Mouse (Mus musculus) hindbrain, embryonic 11.5 days (tissue): ENCODE results near the gene Pbxip1. TPM values are rescaled to one million over a fixed set of nuclear protein-coding genes. Genes with fewer than 3 reads are reported as not detected.
A peak's percentile ranks its signal among the peaks of the same experiment; 100 is the strongest.

Experiments
- ATAC-seq: fragments of 200-750 bp; cut with Nextera tagmentation; 2 replicates; pipeline ENCODE4 v1.8.0; 2017; ENCODE audit warnings: mild to moderate bottlenecking, moderate TSS enrichment, moderate library complexity; ENCODE audit not compliant: low FRiP score
- DNase-seq: peaks from one replicate; pipeline ENCODE4 v3.0.0-alpha.2; 2015; ENCODE audit warnings: low spot score
- H3K27ac ChIP-seq: fragments of 300-500 bp; sonication (generic); 2 replicates; pipeline ENCODE4 v1.5.1; 2014; ENCODE audit warnings: mild to moderate bottlenecking, low read depth, low read length
- H3K27me3 ChIP-seq: fragments of 300-500 bp; sonication (generic); 2 replicates; pipeline ENCODE4 v1.6.1; 2014; ENCODE audit warnings: mild to moderate bottlenecking, low read length, moderate library complexity, mixed read lengths; ENCODE audit not compliant: control insufficient read depth, insufficient read depth
- H3K36me3 ChIP-seq: fragments of 300-500 bp; sonication (generic); 2 replicates; pipeline ENCODE4 v1.6.1; 2014; ENCODE audit warnings: mild to moderate bottlenecking, low read length, moderate library complexity, mixed read lengths; ENCODE audit not compliant: control insufficient read depth, insufficient read depth
- H3K4me1 ChIP-seq: fragments of 300-500 bp; sonication (generic); replicated peaks from 2 replicates; pipeline ENCODE4 v1.6.1; 2014; ENCODE audit warnings: low read length, mixed read lengths; ENCODE audit not compliant: control insufficient read depth, insufficient read depth
- H3K4me2 ChIP-seq: fragments of 300-500 bp; sonication (generic); replicated peaks from 2 replicates; pipeline ENCODE4 v1.6.1; 2014; ENCODE audit warnings: mild to moderate bottlenecking, low read depth, low read length
- H3K4me3 ChIP-seq: fragments of 300-500 bp; sonication (generic); 2 replicates; pipeline ENCODE4 v1.5.1; 2014; ENCODE audit warnings: low read depth, low read length
- H3K9ac ChIP-seq: fragments of 300-500 bp; sonication (generic); 2 replicates; pipeline ENCODE4 v1.6.1; 2014; ENCODE audit warnings: low read depth, low read length
- H3K9me3 ChIP-seq: fragments of 300-500 bp; sonication (generic); 2 replicates; pipeline ENCODE4 v1.6.1; 2016; ENCODE audit warnings: low read length; ENCODE audit not compliant: control insufficient read depth
- WGBS: fragments of 180-500 bp; shearing (Covaris S2); extraction: QIAGEN DNeasy Blood & Tissue Kit; methylation state at CpG from one replicate; pipeline ENCODE4 v1.1.7; 2014; 5-methylcytosine and 5-hydroxymethylcytosine counted together
- polyA plus RNA-seq: library from polyadenylated mRNA; unstranded; fragments of >200 nt; fragmentation: Nextera tagmentation; extraction: Ambion mirVana; gene quantifications from 2 replicates; pipeline ENCODE4 v1.2.1, GENCODE M21; 2014

The Pbxip1 gene
- polyA plus RNA-seq, 1 experiment from 2014 or later: 10.7 TPM

DNA sequence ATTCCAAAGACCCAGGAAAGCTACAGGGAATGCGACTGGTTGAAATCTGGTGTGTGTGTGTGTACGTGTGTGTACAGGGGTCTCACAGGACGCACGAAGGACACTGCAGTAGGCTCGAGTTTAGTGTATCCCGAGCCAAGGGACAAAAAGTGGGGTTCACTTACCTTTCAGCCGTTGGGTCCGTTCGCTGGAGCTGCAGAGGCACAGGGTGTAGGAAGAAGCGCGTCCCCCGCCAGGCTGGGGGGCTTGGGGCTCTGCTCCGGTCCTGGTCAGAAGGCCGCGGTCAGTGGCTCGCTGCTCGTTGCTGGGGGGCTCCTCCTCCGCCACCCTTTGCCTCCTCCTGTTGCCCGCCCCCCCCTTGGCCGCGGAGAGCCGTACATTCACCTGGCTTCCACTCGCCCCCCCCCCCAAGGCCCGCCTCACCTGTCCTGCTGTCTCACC is 43.6 kb upstream of the Pbxip1 start:
- no peak for ATAC-seq
- peak; percentile 43 for DNase-seq
- H3K4me3 ChIP-seq: peak overlapping the region; percentile 47
- H3K27me3 ChIP-seq: peaks cover 16% of the 10 kb centered on the region
- H3K9ac ChIP-seq: peak overlapping the region; percentile 36; the same call in 1 of the 2 replicates
- peak overlapping the region; percentile 97 for H3K4me2 ChIP-seq
- WGBS: 0% methylated on average over 16 of the region's 24 CpGs
- H3K9me3 ChIP-seq: no peaks in the 10 kb centered on the region
- no peak overlapping the region for H3K27ac ChIP-seq
- no peaks in the 10 kb centered on the region for H3K36me3 ChIP-seq
- peaks cover 25% of the 10 kb centered on the region for H3K4me1 ChIP-seq

DNA sequence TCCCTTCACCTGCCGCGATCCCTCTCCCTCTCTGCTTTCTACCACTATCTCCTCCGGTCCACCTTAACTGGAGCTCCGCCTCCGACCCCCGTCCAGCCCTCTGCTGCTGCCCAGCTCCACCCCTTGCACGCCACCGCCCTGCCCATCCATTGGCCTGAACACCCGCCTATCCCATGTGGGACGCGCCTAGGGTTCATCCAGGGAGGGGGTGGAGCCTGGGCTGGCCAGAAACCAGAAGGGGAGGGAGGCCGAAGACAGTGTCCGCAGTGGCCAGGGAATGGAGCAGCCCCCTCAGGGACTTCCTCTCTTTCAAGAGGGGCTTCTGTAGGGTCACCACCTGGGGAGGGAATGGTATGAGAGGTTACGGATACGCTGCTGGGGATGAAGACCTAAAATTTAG is 42.9 kb upstream of the Pbxip1 start:
- H3K9me3 ChIP-seq: no peaks in the 10 kb centered on the region
- DNase-seq: peak; percentile 94
- ATAC-seq: peak; percentile 94
- H3K4me1 ChIP-seq: peaks cover 25% of the 10 kb centered on the region
- peak overlapping the region; percentile 47 for H3K4me3 ChIP-seq
- H3K9ac ChIP-seq: peak overlapping the region; percentile 55
- WGBS: under 1% methylated on average over 15 of the region's 15 CpGs
- H3K4me2 ChIP-seq: peak overlapping the region; percentile 97
- no peaks in the 10 kb centered on the region for H3K36me3 ChIP-seq
- peak overlapping the region; percentile 77 for H3K27ac ChIP-seq
- H3K27me3 ChIP-seq: peaks cover 16% of the 10 kb centered on the region

DNA sequence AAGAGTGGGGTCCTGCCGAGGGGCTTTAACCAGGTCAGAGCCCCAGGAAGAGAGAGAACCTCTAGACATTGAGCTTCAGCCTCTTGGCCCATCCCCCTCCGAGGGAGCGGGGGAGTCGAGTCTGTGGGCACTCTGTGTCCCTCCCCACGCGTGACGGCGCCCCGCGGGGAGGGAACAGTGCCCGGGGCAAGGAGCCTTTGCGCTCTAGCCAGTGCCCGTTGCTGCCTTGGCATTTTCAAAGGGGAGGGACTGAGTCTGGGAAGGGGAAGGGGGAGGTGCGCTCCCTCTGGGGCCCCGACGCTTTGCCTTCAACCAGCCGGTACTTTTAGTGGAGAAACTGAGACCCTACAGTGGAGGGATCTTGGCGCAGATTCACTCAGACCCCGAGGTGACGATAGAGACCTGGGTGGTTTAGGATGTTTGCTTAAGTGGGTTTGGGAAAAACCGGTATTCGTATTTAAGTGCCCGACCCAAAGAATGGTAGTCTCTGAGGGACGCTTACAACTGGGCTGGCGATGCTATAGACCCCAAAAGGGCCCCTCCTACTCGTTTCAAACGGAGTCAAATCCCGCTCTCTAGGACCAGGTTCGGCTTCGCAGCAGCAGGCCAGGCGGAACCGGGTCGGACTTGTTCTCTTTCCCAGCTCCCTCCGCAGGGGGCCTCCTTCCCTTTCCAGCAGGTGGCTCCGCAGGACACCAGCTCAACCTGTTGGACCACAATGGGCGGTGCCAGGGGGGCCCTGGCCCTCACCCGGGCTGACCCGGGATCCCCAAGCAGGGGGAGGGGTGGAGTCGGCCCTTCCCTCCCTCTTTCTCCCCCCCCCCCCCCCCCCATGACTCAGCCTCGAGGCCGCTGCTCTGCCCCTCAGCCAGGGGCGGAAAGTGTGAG is 42.3 kb upstream of the Pbxip1 start, which contains the start of gene Zbtb7b:
Gene Zbtb7b, minus strand, starts transcription at position 771 of the 888 bp plus-strand sequence.
- H3K27ac ChIP-seq: peak within 1 kb of the TSS; percentile 77
- peak within 1 kb of the TSS; percentile 55 for H3K9ac ChIP-seq
- no peaks in the 10 kb centered on the region for H3K9me3 ChIP-seq
- peaks cover 16% of the 10 kb centered on the region for H3K27me3 ChIP-seq
- H3K4me2 ChIP-seq: peak within 1 kb of the TSS; percentile 95
- ATAC-seq (peak; percentile 66), DNase-seq (peak; percentile 76)
- under 1% methylated on average over 41 of the region's 42 CpGs for WGBS
- H3K36me3 ChIP-seq: no peaks in the 10 kb centered on the region
- H3K4me3 ChIP-seq: peak within 1 kb of the TSS; percentile 46
- peaks cover 25% of the 10 kb centered on the region for H3K4me1 ChIP-seq

DNA sequence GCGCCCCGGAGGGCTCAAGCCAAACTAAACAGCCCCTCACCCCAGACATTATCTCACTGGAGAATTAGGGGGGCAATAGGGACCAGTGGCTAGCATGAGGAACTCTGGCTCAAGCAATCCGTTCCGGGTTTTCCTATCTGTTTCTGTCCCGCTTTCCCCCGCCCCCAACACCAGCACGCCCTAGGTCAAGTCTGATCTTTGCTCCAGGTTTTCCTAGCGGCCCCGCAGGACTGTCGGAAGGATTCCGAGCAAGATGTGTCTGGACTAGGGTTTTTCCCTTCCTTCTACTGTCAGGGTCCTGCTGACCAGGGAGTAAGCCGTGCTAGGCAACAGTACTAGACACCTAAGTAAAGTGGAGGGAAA is 41.6 kb upstream of the Pbxip1 start:
- under 1% methylated on average over 12 of the region's 12 CpGs for WGBS
- Histone ChIP-seq H3K9me3 (no peaks in the 10 kb centered on the region), H3K27ac (no peak overlapping the region), H3K27me3 (peaks cover 16% of the 10 kb centered on the region), H3K4me1 (peaks cover 25% of the 10 kb centered on the region), H3K4me2 (peak overlapping the region; percentile 95), H3K9ac (no peak overlapping the region), H3K4me3 (peak overlapping the region; percentile 46), H3K36me3 (no peaks in the 10 kb centered on the region)
- DNase-seq (peak; percentile 86), ATAC-seq (peak; percentile 9; the same call in 1 of the 2 replicates)

DNA sequence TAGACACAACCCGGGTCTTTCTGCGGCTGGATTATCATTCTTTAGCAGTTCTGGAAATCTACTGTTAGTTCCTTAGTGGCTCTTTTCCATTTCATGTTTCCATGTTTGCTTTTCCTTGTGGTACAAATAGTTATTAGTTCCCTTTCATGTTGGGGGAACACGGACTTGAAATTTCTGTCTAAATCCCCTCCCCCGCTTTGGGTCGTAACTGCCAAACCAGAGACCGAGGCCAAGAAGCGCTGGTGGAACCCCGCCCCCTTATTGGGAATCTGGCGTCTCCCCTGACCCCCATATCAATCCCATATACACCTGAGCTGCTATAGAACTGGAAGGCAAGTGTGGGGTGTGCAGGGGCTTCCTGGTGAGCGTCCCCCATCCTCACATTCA is 41.1 kb upstream of the Pbxip1 start:
- H3K4me2 ChIP-seq: peak overlapping the region; percentile 95
- H3K9ac ChIP-seq: no peak overlapping the region
- no peak overlapping the region for H3K27ac ChIP-seq
- no peaks in the 10 kb centered on the region for H3K36me3 ChIP-seq
- 2% methylated on average over 10 of the region's 10 CpGs for WGBS
- peaks cover 25% of the 10 kb centered on the region for H3K4me1 ChIP-seq
- DNase-seq (no peak), ATAC-seq (no peak)
- no peaks in the 10 kb centered on the region for H3K9me3 ChIP-seq
- H3K27me3 ChIP-seq: peaks cover 16% of the 10 kb centered on the region
- peak overlapping the region; percentile 46; the same call in 1 of the 2 replicates for H3K4me3 ChIP-seq

DNA sequence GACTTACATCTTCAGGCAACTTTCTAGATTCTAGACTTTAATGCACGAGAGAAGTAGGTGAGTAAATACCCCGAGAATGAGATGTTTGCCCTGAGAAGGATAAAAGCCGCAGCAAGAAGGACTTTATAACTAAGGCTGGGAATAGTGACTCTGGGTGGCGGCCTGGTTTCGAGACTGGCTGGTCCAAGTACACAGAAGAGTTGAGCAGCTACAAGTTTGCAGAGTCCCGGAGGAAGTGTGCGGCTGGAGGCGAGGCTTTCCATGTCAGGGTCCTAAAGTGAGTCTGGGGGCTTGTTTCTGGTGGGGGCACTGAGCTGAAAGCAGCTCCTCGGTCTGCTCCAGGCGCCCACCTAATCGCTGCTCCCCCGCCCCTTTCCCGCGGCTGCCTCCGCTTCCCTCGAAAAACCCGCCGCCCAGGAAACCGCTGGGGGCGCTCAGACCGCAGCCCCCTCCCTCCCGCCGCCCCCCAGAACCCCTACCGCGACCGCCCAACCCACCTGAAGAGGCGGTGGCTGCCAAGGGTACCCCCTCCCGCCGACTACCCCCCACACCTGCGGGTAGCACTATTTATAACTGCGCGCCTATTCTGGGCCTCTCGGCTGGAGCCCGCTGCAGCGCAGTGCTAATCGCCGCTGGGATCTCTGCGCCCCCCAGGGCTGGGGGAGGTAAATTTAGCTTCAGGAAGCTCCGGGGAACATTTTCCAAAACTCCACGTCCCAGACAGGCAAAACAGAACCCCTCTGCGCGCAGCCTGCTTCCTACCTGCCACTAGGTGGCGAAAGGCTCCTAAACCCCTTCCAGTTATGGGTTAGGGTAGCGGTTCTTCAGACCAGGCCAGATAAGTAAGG is 40.5 kb upstream of the Pbxip1 start:
- ATAC-seq (no peak), DNase-seq (peak; percentile 83)
- under 1% methylated on average over 38 of the region's 44 CpGs for WGBS
- H3K4me1 ChIP-seq: peaks cover 21% of the 10 kb centered on the region
- H3K36me3 ChIP-seq: no peaks in the 10 kb centered on the region
- H3K27ac ChIP-seq: no peak overlapping the region
- no peaks in the 10 kb centered on the region for H3K9me3 ChIP-seq
- peak overlapping the region; percentile 36 for H3K4me3 ChIP-seq
- peak overlapping the region; percentile 35; the same call in 1 of the 2 replicates for H3K9ac ChIP-seq
- peaks cover 16% of the 10 kb centered on the region for H3K27me3 ChIP-seq
- H3K4me2 ChIP-seq: peak overlapping the region; percentile 95

DNA sequence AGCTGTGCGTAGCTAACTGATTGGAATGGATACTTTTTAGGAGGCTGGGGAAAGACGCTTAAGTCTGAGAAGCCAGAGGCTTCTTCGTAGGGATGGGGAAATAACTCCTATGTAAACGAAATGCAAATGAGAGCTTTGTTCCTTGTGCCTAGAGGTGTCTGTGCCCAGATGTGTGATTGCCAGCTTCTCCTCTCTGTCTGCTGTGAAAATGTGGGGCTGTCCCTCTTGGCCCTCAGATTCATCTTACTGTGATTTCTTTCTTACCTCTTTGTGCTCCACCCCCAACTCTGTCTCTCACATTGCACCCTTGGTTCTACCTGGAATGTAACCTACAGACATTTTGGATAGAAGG is 39.9 kb upstream of the Pbxip1 start:
- no peaks in the 10 kb centered on the region for H3K9me3 ChIP-seq
- H3K36me3 ChIP-seq: no peaks in the 10 kb centered on the region
- H3K27ac ChIP-seq: no peak overlapping the region
- ATAC-seq (no peak), DNase-seq (no peak)
- H3K4me3 ChIP-seq: peak overlapping the region; percentile 36
- H3K27me3 ChIP-seq: peaks cover 16% of the 10 kb centered on the region
- 2% methylated on average over 4 of the region's 4 CpGs for WGBS
- H3K9ac ChIP-seq: no peak overlapping the region
- peak overlapping the region; percentile 94; the same call in 1 of the 2 replicates for H3K4me2 ChIP-seq
- H3K4me1 ChIP-seq: peaks cover 15% of the 10 kb centered on the region

DNA sequence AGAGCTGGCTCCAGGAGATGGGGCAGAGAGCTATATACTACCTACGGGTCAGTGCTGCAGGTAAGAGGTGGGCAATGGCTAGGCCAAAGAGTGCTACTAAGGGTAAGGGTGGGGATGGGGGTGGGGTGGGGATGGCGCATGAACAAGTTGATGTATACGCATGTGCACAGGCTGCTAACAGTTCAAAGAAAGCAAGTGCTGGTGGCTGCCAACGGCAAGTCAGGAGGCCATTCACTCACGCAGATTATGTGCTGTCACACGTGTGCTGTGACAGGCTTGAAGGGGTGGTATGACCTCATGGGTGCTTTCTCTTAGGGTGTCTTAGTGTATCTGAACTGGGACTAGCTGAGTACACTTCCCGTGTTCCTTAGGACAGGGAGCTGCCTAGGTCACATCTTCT is 35.2 kb upstream of the Pbxip1 start:
- no peak for ATAC-seq
- Histone ChIP-seq H3K36me3 (no peaks in the 10 kb centered on the region), H3K9ac (no peak overlapping the region), H3K9me3 (no peaks in the 10 kb centered on the region), H3K4me3 (no peak overlapping the region), H3K4me2 (no peak overlapping the region), H3K4me1 (no peaks in the 10 kb centered on the region), H3K27me3 (no peaks in the 10 kb centered on the region), H3K27ac (no peak overlapping the region)
- DNase-seq: no peak
- WGBS: 89% methylated on average over 7 of the region's 7 CpGs
